Mouse (Mus musculus) adrenal gland, adult 10 weeks (tissue): Measurements from ENCODE around the gene Ormdl2. TPM values are rescaled to one million over a fixed set of nuclear protein-coding genes. Genes with fewer than 3 reads are reported as not detected.

Experiments
- polyA plus RNA-seq: library from polyadenylated mRNA; stranded (reverse); fragments of 350-450 nt; fragmentation: Illumina TruSeq; extraction: RNeasy Lipid Tissue Mini Kit (QIAGEN cat#74804); gene quantifications from one replicate; pipeline ENCODE4 v1.2.3, GENCODE M21; 2014; ENCODE audit warnings: low read depth, low replicate concordance

The Ormdl2 gene
- 145 TPM for polyA plus RNA-seq

GRCm38 (mm10) chr10:128821358-128822056, at the start of gene Ormdl2:
Gene Ormdl2 (minus strand): TSS chr10:128821645.

GRCm38 (mm10) chr10:128817033-128817432, 4.4 kb downstream of the Ormdl2 start, which contains the start of gene Sarnp:
Gene Sarnp (plus strand): TSS chr10:128817333.

DNA sequence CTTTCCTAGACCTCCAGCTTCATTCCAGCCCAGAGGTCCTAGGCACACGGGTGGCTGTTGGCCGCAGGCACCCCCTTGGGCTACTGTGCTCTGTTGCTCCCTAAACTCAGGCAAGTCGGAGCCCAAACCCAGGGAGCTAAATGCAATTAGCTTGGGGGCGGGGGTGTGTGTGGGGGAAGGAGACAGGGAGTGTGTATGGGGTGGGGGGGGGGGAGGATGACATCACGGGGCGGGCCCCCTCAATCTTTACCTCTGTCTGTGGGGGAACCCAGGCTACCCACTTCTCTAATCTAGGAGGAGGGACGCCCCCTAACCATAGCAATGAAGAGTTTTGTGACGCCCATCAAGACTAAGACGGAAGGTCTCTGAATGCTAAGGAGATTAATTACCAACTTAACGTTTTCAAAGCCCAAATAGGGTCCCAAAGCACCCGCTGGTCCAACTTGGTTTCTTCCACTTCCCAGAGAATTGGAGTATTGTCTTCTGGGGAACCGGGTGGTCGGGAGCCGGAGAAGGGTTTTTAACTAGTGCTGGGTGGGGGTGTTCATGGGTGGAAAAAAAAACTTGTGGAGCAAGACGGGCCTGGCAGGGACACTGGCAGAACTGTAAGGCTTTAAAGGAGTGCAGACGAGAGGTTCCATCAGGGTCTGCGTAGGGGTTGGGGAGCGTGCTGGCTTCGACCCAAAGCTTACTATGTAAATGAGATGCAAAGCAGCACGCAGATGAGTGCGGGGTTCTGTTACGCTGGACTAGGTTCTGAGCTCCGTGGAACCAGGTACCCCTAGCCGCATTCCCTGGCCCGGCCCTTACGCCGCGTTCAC, 17.0 kb downstream of the Ormdl2 start, which contains the start of gene Tmem198b:
Gene Tmem198b (minus strand): TSS at position 100 of the 821 bp plus-strand sequence.

GRCm38 (mm10) chr10:128803771-128804270, 17.6 kb downstream of the Ormdl2 start, which contains the start of gene Dnajc14:
Gene Dnajc14 (plus strand): TSS chr10:128804062.

GRCm38 (mm10) chr10:128790398-128791124, 30.9 kb downstream of the Ormdl2 start, which contains the start of gene Mmp19:
Gene Mmp19 (plus strand): TSS chr10:128790910.

Other genes with a start within 250 kb of the Ormdl2 start
- gene Erbb3, start 232.0 kb downstream of the Ormdl2 start, polyA plus RNA-seq, result 2.4 TPM
- 12.2 TPM for gene Rps26, start 194.9 kb downstream of the Ormdl2 start, polyA plus RNA-seq
- 1.5 TPM for gene Ikzf4, start 175.7 kb downstream of the Ormdl2 start, polyA plus RNA-seq
- gene Suox, start 147.6 kb downstream of the Ormdl2 start, polyA plus RNA-seq, result 13.9 TPM
- gene Rab5b, start 125.4 kb downstream of the Ormdl2 start, polyA plus RNA-seq, result 151 TPM
- not detected for gene Pmel, start 117.5 kb downstream of the Ormdl2 start, polyA plus RNA-seq
- gene Cdk2, start 116.6 kb downstream of the Ormdl2 start, polyA plus RNA-seq, result 12.2 TPM
- 9.4 TPM for gene Dgka, start 76.8 kb downstream of the Ormdl2 start, polyA plus RNA-seq
- gene Pym1, start 73.8 kb downstream of the Ormdl2 start, polyA plus RNA-seq, result 0.93 TPM
- 56.4 TPM for gene Mmp19, start 30.7 kb downstream of the Ormdl2 start, polyA plus RNA-seq
- gene Dnajc14, start 17.6 kb downstream of the Ormdl2 start, polyA plus RNA-seq, result 46.9 TPM
- gene Tmem198b, start 17.3 kb downstream of the Ormdl2 start, polyA plus RNA-seq, result 4.3 TPM
- 390 TPM for gene Sarnp, start 4.3 kb downstream of the Ormdl2 start, polyA plus RNA-seq
- gene Gdf11, start 70.1 kb upstream of the Ormdl2 start, polyA plus RNA-seq, result 2.2 TPM
- 432 TPM for gene Cd63, start 79.3 kb upstream of the Ormdl2 start, polyA plus RNA-seq
- gene Rdh5, start 101.2 kb upstream of the Ormdl2 start, polyA plus RNA-seq, result 3.8 TPM
- gene Bloc1s1, start 102.4 kb upstream of the Ormdl2 start, polyA plus RNA-seq, result 12.7 TPM
- 0.35 TPM for gene Itga7, start 112.2 kb upstream of the Ormdl2 start, polyA plus RNA-seq
- not detected for gene Mettl7b, start 139.3 kb upstream of the Ormdl2 start, polyA plus RNA-seq
- not detected for gene Olfr9, start 167.8 kb upstream of the Ormdl2 start, polyA plus RNA-seq
- gene Olfr763, start 189.1 kb upstream of the Ormdl2 start, polyA plus RNA-seq, result not detected
- not detected for gene Olfr764-ps1, start 218.3 kb upstream of the Ormdl2 start, polyA plus RNA-seq
- not detected for gene Olfr765, start 228.4 kb upstream of the Ormdl2 start, polyA plus RNA-seq
- gene Olfr766-ps1, start 247.3 kb upstream of the Ormdl2 start, polyA plus RNA-seq, result not detected